ENCODE assay signal across 28 mouse cellular contexts in genomic region chrX:102054009-102054408, GRCm38 (mm10). TPM values are rescaled to one million over a fixed set of nuclear protein-coding genes. Genes with fewer than 3 reads are reported as not detected.
DNase-seq lines count a peak whose midpoint lies in the region; ATAC-seq and TF ChIP-seq lines count a peak whose summit lies in the region.
"Had no signal": no experiment of that assay in that cellular context is flagged by ENCODE, and none has a peak within 500 bp of the region (broad histone marks: within the 10 kb centered on the region; RNA-seq: fewer than 3 reads in every experiment).

No protein-coding gene starts in this region.

- WGBS in bone marrow, adult 2 months: 44% methylated on average over 4 of the region's 4 CpGs

- no peak for DNase-seq in heart, adult 11 months
- DNase-seq in left cerebral cortex, adult 11 months (ENCODE audit: low spot score): no peak
- no peak for DNase-seq in gastrocnemius, postnatal 36 days
- no peak for DNase-seq in cerebellum, adult 11-12 months
- DNase-seq: adrenal gland, adult 8-10 months; adrenal gland, postnatal 14 days; adrenal gland, postnatal 36 days; B cell, adult 2 months; cerebellum, adult 11 months; cerebellum, adult 2 months; cerebellum, adult 9-10 months; cerebellum, postnatal 10 days; cerebellum, postnatal 25 days; embryo, embryonic 11 days; forebrain, postnatal 0 days had no signal

- intact Hi-C loops in gastrocnemius, postnatal 36 days (cut with DNase I): no loop called here

- H3K4me1 ChIP-seq in bone marrow, adult 2 months (ENCODE audit: control insufficient read depth, insufficient read depth, low read length): peaks cover 1% of the 10 kb centered on the region; the same call in 1 of the 2 replicates
- H3K4me1 ChIP-seq: embryonic facial prominence, embryonic 13.5 days; embryonic facial prominence, embryonic 15.5 days; forebrain, embryonic 10.5 days; forebrain, embryonic 12.5 days; forebrain, embryonic 15.5 days had no signal

- TF ChIP-seq CTCF in bone marrow, adult 2 months (IDR thresholded peaks at IDR 0.05; ENCODE audit: control insufficient read depth, insufficient read depth, low read length): no peak

- TF ChIP-seq POLR2A in bone marrow, adult 2 months (IDR thresholded peaks at IDR 0.05; ENCODE audit: borderline replicate concordance, control insufficient read depth, low read depth, low read length): no peak

- peak; percentile 75 for ATAC-seq in granulocyte monocyte progenitor cell, adult 5-6 weeks (replicated peaks; ENCODE audit: poor library complexity, severe bottlenecking)
- peak; percentile 65 for ATAC-seq in megakaryocyte progenitor cell, adult 5-6 weeks (replicated peaks; ENCODE audit: poor library complexity)
- ATAC-seq: activated CD4-positive, CD25-positive, alpha-beta regulatory T cell, adult 4 months; CD4-positive, CD25-positive, alpha-beta regulatory T cell, adult 4 months; forebrain, embryonic 15.5 days; forebrain, postnatal 0 days; Patski had no signal

- no peak overlapping the region; the same call in 1 of the 2 replicates for H3K27ac ChIP-seq in bone marrow, adult 2 months (ENCODE audit: control insufficient read depth, insufficient read depth, low read depth, low read length, poor library complexity)
- H3K27ac ChIP-seq: embryonic facial prominence, embryonic 13.5 days; embryonic facial prominence, embryonic 15.5 days; forebrain, embryonic 10.5 days; forebrain, embryonic 12.5 days; forebrain, embryonic 15.5 days had no signal

- H3K4me3 ChIP-seq in bone marrow, adult 2 months (replicated peaks; ENCODE audit: control insufficient read depth, low read depth, low read length): peak overlapping the region; percentile 35
- H3K4me3 ChIP-seq: embryonic facial prominence, embryonic 13.5 days; embryonic facial prominence, embryonic 15.5 days; erythroblast, embryonic 14.5 days; forebrain, embryonic 10.5 days; forebrain, embryonic 12.5 days; forebrain, embryonic 15.5 days had no signal

RNA-seq across cellular contexts. Expression of gene Rtl5, which starts 17.1 kb away (rescaled TPM):
- polyA plus RNA-seq in bone marrow, adult 2 months (2011; ENCODE audit: insufficient read depth, insufficient read length, low replicate concordance, missing spikeins): 2.3 and 4.2 TPM in 2 replicates
- 2.1 and 4.4 TPM in 2 replicates for total RNA-seq in granulocyte monocyte progenitor cell, adult 5-6 weeks (2014; fragmentation: Nextera tagmentation)
- 0.52 and 1.6 TPM in 2 replicates for total RNA-seq in granulocyte monocyte progenitor cell, adult 5-6 weeks (2017)
- 0.59 and 0.76 TPM in 2 replicates for total RNA-seq in megakaryocyte progenitor cell, adult 5-6 weeks (2015)
- 1.2 and 2.1 TPM in 2 replicates for total RNA-seq in megakaryocyte progenitor cell, adult 5-6 weeks (2017)
- under 1 TPM; 0.66 to 0.81 TPM for total RNA-seq in gastrocnemius, postnatal 36 days (2021)
- polyA plus RNA-seq: G1E had no signal
